Mouse (Mus musculus): Measurements from ENCODE around the gene Tmem106b. TPM values are rescaled to one million over a fixed set of nuclear protein-coding genes. Genes with fewer than 3 reads are reported as not detected.

Gene Tmem106b
- 15.9 and 26.4 TPM in 2 replicates for total RNA-seq (2015; ENCODE audit: low replicate concordance)
- total RNA-seq (2017; ENCODE audit: low replicate concordance) = 7.7 and 9.7 TPM in 2 replicates

DNA sequence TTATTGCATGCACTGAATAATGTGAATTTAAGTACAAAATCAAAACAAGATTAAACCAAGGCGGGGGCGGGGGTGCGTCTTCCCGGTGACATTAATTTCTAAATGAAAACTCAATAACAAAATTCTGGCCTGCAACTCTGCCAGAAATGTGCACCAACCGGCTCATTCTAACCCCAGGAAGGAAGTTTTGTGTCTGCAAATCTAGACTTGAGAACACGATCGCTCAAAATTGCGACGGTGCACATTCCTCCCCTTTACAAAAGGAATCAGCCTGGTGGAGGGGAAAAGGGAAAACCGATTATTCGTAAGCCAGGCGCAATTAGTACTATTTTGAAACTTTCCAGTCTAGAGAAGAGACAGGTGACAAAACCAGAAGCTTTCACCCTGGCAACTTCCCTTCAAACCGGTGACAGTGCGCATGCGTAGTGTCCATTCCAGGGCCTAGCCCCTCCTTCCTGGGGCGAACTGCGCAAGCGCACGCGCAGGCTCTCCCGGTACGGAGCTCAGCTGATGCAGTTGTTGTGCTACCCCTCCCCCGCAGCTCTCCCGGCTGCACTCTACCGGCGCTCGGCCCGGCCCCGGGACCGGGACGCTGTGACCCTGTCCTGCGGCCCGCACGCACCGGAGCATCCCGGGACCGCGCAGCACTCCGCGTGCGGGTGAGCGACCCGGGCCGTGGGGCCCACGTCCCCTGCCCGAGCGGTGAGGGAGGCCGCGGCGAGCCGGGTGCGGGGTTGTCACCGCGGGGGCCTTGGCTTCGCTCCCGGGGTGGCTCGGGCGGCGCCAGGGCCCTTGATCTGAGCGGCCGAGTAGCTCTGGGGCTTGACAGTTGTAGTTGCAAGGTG is at the start of gene Tmem106b:
Gene Tmem106b (plus strand): TSS at position 458 of the 845 bp plus-strand sequence.
- peak; percentile 98 for ATAC-seq (replicated peaks; ENCODE audit: low FRiP score, poor library complexity, severe bottlenecking)

DNA sequence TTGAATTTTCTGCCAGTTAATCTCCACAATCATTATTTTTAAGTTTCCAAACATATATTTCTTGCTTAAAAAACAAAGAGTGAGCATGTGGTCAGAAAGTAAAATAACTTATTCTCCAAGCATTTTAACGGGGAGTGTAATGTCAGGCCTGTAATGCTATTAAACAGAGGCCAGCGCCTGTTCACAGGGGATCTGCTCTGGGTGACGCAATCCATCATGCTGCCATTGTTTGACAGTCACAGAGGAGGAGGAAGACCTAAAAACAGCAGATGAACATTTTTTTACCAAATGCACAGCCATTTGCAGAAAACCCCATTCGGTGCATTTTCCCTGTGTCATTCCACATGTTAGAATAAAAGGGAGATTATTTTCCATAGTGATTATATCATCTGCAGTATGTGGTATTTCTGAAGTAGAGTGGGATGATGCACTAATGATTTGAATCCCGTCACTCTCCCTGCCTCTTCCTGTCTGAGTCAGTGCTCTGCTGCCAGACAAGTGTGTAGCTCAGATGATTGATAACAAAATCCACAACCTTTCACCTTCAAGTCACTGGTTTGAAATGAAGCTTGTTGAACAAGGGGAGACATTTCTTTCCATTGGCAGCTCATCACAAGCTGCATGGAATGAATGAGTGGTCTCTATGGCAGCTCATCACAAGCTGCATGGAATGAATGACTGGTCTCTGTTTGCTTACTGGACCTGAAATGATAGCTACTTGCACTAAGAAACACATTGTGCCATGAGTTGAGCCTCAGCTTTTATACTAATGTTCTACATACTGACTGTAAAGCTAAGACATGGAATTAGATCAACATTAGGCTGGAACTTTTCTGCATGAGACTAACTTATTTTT is 48.1 kb upstream of the Tmem106b start:
- no peak for ATAC-seq (replicated peaks; ENCODE audit: low FRiP score, poor library complexity, severe bottlenecking)

DNA sequence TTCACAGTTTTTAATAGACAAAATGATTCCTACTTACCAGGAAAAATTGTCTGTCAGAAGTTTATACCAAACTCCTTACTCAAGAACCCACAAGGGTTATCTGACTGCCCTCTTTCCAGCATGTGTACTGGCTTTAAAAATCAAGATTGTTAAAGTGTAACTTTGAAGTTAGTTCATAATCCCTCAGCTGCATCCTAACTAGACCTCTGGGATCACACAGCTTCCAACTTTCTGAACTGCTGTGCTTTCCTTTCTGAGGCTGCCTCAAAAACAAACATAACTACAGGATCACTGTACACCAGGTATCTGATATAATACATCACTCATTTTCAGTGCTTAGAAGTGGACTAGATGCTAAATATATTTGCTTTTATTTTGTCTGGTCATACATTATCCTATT is 39.0 kb upstream of the Tmem106b start:
- ATAC-seq (replicated peaks; ENCODE audit: low FRiP score, poor library complexity, severe bottlenecking) = no peak

DNA sequence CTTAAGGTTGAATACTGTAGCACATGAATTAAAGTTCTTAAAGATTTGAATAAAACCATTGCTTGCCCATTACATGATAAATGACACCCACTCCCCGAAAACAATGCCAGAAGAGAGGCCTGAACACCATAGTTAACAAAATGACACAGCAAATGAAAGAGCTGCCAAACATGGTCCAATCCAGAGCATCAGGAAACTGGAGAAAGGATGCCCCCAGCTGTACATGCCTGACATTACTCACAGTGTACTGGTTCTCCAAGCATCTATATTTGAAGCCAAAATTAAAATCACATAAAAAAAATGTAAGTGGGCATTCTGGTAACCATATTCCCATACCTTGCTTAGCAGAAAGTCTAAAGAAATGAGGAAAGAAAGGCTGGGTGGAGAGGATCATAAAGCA is 38.6 kb upstream of the Tmem106b start:
- ATAC-seq (replicated peaks; ENCODE audit: low FRiP score, poor library complexity, severe bottlenecking) = no peak

DNA sequence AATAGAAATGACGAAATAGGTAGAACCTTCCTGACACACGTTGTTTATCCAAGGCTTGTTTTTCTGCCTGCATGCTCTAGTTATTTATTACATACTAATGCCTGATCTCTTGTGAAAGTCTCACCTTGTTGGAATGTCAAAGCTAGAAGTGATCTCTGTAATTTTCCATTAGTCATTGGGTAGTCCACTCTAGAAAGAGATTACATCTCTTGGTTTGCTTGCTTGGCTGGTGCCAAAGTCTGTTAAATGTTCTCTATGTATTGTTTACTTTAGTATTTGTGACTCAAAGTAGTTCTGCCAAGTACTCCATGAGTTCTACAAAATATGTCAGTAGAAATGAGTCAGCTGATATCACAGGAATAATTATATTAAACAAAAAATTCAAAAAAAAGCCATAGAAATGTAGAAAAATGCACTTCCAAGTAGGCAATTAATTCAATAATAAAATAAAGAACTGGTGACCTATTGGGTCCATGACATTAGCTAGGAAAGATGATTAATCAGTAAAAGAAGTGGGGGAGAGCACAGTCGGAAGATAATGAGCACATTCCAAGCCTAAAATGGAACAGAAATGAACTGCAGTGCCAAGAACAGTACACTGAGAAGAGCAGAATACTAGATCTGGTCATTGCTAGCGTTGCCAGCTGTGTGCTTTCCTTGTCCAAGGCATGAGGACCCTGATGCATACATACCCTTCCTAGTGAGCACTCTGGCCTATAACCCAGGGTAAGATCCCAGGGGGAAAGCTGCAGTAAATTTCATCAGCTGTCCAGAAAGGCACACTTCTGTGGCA is 17.0 kb upstream of the Tmem106b start:
- ATAC-seq (replicated peaks; ENCODE audit: low FRiP score, poor library complexity, severe bottlenecking) = no peak

DNA sequence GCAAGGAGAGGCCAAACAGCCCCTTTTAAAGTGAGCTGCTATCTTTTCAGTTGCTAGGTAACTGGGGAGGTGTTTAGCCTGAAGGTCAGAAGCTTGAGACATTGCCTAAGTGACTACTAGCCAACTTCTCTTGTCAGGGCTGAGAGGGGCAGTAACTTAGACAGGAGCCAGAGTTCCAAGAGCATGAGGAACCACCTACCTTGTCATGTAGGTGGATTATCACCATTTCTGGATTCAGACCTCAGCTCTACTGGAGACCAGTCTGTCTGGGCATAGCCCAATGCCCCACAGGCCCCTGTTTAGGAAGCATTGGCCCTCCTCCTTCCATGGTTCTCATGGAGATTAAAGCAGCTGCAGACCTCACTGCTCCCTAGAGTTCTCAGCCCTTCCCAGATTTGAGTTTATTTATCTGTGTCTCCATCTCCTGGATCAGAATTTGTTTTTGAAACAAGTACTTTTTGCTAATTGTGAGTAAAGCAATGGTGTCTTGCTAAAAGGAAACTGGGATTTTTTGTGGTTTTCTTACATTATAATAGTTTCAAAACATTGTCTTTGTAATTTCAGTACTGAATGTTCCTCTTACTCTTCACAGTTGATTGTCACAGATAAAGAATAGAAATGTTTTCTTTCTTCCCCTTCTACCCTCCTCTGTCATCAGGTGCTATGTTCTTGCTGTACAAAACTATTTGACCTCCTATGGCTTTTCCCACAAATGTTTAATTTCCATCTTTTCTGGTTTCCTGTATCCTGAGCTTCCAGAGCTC is 8.1 kb upstream of the Tmem106b start:
- ATAC-seq (replicated peaks; ENCODE audit: low FRiP score, poor library complexity, severe bottlenecking) = no peak

DNA sequence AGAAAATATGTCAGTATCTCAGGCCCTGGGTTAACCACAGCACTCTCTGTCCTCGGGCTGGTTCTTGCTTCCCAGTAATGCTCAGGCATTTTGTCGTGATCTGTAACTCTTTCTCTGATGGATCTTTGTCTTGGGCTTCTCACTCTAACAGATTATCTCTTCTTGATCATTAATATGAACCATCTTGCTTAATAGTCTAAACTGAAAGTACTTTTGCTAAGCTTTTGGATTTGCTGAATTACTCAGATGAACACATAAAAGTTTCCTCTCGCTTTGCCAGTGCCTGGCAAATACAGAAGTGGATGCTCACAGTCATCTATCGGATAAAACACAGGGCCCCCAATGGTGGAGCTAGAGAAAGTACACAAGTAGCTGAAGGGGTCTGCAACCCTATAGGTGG is 7.5 kb upstream of the Tmem106b start:
- ATAC-seq (replicated peaks; ENCODE audit: low FRiP score, poor library complexity, severe bottlenecking) = no peak

DNA sequence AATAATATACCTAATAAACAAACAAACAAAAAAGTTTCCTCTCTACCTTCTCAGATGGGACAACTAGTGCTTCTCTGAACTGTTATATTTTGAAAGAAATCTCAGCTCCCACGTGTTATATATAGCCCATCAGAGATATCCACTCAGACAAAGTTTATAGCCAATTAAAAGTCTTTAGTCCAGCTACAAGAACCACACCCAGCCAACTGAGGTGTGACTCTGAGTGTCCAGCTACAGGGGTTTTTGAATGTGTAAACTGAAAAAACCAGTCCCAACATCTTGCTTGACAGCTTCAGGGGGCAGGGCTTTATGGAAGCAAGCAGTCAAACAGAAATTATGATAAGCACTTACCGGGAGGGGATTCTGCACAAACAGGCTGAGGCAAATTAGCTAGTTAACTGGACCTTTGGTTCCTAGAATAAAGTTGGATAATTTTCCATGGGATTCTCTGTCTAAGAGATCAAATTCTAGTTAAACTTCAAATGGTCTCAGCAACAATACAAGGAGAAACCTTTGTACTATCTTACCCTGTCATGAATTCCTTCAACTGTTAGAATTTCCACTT is 6.8 kb upstream of the Tmem106b start:
- ATAC-seq (replicated peaks; ENCODE audit: low FRiP score, poor library complexity, severe bottlenecking) = no peak

DNA sequence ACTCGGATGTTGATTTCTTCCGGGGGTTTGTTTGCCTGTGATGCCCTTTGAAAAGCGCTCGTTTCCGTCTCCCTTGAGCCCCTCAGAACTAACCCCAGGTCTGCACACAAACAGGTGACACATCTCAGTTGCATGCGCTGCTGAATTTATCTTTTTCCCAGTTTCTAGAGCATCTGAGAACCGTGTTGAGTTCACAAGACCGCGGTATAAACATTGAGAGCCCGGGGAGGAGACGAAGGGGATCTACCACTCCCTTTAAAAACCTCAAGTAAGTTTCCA is 527 bp downstream of the Tmem106b start:
- ATAC-seq (replicated peaks; ENCODE audit: low FRiP score, poor library complexity, severe bottlenecking) = peak; percentile 40

DNA sequence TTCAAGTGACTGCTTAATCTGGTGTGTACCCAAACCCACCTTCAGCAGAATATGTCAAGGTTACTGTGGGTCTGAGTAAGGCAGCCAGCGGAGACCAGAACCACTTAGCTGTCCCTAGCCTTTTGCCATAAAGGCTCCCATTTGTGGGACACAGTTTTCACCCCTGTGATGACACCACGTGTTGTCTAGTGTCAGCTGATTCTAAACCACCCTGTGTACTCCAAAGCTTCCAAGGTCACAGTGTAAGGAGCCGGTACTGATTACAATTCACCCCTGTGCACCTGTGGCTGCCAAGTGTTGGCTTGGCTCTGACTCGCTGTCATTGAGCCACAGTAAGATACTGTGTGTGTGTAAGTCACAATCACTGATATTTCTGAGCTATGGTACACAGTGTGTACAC is 926 bp downstream of the Tmem106b start:
- ATAC-seq (replicated peaks; ENCODE audit: low FRiP score, poor library complexity, severe bottlenecking) = peak; percentile 28

DNA sequence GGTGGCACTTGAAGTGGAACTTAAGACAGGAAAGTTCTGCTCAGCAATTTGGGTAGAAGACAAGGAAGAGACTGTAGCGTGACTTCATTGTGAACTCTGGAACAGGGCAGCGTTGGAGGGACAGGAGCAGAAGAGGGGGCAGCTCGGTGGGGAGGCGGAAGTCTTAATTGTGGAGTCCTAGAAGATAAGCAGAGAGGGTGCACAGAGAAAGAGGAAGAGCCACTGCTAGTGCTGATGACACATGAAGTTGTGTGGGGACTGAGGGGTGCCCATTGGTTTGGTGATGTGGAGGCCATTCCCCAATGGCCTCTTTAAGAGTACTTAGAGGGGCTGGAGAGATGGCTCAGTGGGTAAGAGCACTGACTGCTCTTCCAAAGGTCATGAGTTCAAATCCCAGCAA is 3.5 kb downstream of the Tmem106b start:
- ATAC-seq (replicated peaks; ENCODE audit: low FRiP score, poor library complexity, severe bottlenecking) = no peak

DNA sequence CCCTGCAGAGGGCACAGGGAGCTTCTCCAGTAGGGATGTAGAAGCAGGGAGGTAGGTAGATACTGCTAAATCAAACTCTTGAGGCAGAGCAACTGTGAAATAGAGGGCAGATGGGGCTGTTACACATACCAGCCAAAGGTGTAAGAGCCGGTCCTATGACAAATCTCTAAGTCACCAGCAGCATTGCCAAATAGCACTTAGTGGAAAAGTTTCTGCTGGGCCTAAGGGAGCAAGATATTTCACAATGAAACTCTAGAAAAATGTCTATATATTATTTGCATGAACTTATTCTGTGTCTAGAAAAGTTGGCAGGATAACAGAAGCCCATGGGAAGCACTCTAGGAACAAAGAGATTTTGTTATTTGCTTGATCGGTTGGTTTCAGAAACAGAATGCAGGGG is 4.3 kb downstream of the Tmem106b start:
- no peak for ATAC-seq (replicated peaks; ENCODE audit: low FRiP score, poor library complexity, severe bottlenecking)

DNA sequence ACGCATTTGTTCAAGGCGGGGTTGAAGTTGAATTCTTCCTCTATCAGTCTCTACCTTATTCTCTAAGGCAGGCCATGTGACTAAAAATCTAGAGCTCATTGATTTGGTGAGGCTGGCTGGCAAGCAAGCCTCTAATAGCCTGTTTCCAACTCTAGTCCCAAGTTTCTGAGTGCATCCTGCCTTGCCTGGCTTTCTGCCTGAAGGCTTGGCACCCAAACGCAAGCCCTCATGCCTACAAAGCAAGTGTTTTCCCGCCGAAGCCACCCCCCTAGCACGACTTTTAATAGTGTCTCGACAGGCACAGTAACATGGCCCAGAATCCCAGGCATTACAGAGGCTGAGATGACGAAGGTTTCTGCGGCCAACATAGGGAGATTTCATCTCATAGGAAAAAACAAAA is 13.3 kb downstream of the Tmem106b start:
- ATAC-seq (replicated peaks; ENCODE audit: low FRiP score, poor library complexity, severe bottlenecking) = no peak

DNA sequence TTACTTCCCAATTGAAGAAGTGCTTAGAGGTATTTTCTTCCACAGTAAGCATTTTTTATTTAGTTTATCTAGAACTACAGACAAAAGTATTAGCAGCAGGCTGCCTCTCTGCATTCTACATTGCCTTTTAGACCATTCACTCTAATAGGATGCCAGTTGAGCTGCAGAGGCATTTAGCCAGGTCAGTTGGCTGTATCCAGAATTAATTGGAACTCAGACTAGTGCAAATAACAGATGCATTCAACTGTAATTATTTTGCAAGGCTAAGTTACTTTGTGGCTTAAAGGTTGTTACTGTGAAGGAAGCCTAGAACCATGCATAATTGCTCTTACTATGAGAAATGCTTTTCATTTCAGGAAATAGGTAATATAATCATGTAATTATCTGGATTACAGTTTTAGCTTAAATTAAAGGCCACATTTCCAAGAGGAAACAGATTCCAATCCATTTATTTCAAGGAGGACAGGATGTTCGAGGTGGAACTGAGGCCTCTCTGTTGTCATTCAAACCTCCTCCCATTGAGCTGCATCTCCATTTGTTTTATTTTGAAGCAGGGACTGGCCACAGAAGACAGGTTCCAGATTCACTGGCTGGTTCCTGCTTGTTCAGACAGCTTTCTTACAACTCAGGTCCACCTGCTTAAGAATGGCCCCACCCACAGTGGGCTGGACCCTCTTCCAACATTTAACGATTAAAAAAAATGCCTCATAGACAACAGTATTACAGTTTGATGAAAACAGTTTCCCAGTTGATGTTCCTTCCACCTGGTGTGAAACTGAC is 27.3 kb downstream of the Tmem106b start:
- ATAC-seq (replicated peaks; ENCODE audit: low FRiP score, poor library complexity, severe bottlenecking) = no peak

DNA sequence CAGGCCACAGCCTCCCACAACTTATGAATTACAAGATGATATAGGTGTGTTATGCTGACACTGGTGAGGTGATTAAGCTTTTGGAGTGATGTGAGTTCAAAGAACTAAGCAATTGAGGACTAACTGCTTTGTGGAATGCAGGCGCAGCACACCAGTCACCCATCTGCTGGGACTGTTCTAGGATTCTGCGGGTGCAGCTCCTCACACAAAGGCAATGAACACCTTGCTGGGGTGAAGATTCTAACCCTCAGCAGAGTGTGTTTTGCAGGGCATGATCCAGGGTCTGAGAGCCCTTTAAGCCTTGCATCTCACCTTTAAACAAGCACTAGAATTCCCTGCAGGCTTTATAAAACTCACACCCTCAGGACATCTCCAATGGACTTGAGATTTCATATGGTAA is 30.6 kb downstream of the Tmem106b start:
- ATAC-seq (replicated peaks; ENCODE audit: low FRiP score, poor library complexity, severe bottlenecking) = no peak

DNA sequence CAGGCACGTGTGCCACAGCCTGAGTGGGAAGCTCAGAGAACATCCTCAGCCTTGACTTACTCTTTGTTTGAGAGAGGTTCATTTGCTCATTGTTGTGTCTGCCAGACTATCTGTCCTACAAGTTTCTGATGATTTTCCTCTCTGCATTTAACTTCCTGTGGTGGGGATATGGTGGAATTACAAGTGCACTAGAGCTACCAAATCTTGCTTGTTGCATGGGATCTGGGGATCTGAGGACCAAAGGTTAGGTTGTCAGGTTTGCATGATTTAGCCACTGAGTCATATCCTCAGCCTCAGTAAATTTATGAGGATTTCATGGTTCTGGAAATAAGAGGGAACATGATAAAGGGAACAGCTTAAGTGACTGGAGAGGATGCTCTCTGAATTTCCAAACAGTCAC is 39.1 kb downstream of the Tmem106b start:
- no peak for ATAC-seq (replicated peaks; ENCODE audit: low FRiP score, poor library complexity, severe bottlenecking)

DNA sequence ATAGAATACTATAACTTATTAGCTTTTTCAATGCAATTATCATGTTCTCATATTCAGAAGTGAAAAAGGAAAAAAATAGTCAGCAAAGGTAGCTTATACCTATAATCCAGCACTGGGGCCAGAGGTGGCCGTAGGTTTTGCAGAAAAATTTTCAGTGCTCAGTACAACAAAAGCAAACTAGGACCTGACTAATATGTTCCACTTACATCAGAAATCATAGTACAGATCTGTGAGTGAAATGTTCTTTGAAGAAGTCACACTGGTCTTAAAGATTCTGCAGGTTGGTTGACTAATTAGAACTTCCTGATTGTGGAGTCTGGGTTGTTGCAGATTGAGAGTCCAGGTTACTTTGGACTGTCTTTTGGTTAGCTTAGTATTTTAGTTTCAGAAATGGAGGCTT is 67.7 kb downstream of the Tmem106b start:
- no peak for ATAC-seq (replicated peaks; ENCODE audit: low FRiP score, poor library complexity, severe bottlenecking)

Data from erythroid progenitor cell, adult 5-6 weeks (primary cell).